14 mouse cellular contexts compared by ENCODE assay signal in the genomic region with DNA sequence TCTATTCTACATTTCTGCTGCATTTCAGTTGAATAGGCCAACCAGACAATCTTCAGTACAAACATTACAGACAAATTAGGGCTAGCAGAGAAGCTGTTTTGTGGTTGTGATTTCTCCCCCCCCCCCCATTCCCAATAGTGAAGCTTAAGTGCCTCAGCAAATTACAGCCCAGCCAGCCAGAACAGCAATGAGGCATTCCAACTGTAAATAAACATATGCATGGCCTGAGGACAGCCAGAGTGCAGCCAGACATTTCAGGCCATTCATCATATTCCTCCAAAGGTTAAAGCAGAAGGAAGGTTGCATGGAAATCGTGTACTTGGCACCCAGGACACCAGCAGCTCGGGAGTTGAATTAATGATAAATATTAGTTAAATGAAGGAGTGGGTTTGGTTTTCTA.
"Had no signal": no experiment of that assay in that cellular context is flagged by ENCODE, and none has a peak within 500 bp of the region (broad histone marks: within the 10 kb centered on the region; RNA-seq: fewer than 3 reads in every experiment).

No protein-coding gene starts in this region.

- H3K4me1 ChIP-seq: limb, embryonic 12.5 days; liver, embryonic 13.5 days; stomach, embryonic 15.5 days had no signal

- H3K27me3 ChIP-seq: limb, embryonic 12.5 days; liver, embryonic 13.5 days; stomach, embryonic 15.5 days had no signal

- ATAC-seq: intestine, embryonic 16.5 days; liver, postnatal 0 days; lung, postnatal 0 days had no signal

- H3K9me3 ChIP-seq: limb, embryonic 12.5 days; liver, embryonic 13.5 days; stomach, embryonic 15.5 days had no signal

- H3K36me3 ChIP-seq: limb, embryonic 12.5 days; liver, embryonic 13.5 days; stomach, embryonic 15.5 days had no signal

- H3K4me3 ChIP-seq: limb, embryonic 12.5 days; liver, embryonic 13.5 days; stomach, embryonic 15.5 days had no signal

- H3K27ac ChIP-seq: limb, embryonic 12.5 days; liver, embryonic 13.5 days; stomach, embryonic 15.5 days had no signal

- DNase-seq: kidney, adult 2 months; kidney, postnatal 10 days; liver; liver, embryonic 13.5 days; liver, postnatal 0 days; lung, postnatal 36 days; midbrain, embryonic 14.5 days; right cerebral cortex, postnatal 14 days; thymus, adult 2 months; thymus, postnatal 25 days had no signal

- H3K9ac ChIP-seq: limb, embryonic 12.5 days; liver, embryonic 13.5 days; liver, postnatal 0 days; stomach, embryonic 15.5 days had no signal

- H3K4me2 ChIP-seq: limb, embryonic 12.5 days; liver, embryonic 13.5 days; stomach, embryonic 15.5 days had no signal
